ENCODE assay signal across 8 mouse cellular contexts in genomic region chr9:114639839-114640646, GRCm38 (mm10). TPM values are rescaled to one million over a fixed set of nuclear protein-coding genes. Genes with fewer than 3 reads are reported as not detected.
DNase-seq lines count a peak whose midpoint lies in the region; ATAC-seq and TF ChIP-seq lines count a peak whose summit lies in the region.

Cnot10 (minus strand) TSS chr9:114640184.

- H3K4me1 ChIP-seq in hindbrain, postnatal 0 days (ENCODE audit: insufficient read depth, low read length), result peaks cover 5% of the 10 kb centered on the region; the same call in 1 of the 2 replicates

- intact Hi-C loops in gastrocnemius, adult 2 months (cut with DNase I), result loop anchor here (2.0 kb wide), 1 partner anchor 49 kb away; the partner anchor contains the start of gene Dync1li1
- intact Hi-C loops in left cerebral cortex, adult 2 months (cut with DNase I), result loop anchor here (2.0 kb wide), 1 partner anchor 49 kb away; the partner anchor contains the start of gene Dync1li1

- peak within 1 kb of the TSS; percentile 84 for H3K4me2 ChIP-seq in hindbrain, postnatal 0 days (ENCODE audit: low read depth, low read length)

- H3K4me3 ChIP-seq in gastrocnemius, adult 2 months, result peak within 1 kb of the TSS; percentile 88
- H3K4me3 ChIP-seq in hindbrain, postnatal 0 days (ENCODE audit: low read length), result peak within 1 kb of the TSS; percentile 70
- H3K4me3 ChIP-seq in left cerebral cortex, adult 2 months, result peak within 1 kb of the TSS; percentile 91

- TF ChIP-seq CTCF in gastrocnemius, adult 2 months (IDR thresholded peaks at IDR 0.05), result peak; percentile 52
- peak; percentile 52 for TF ChIP-seq CTCF in hindbrain, postnatal 0 days (IDR thresholded peaks at IDR 0.05; ENCODE audit: low read depth)
- TF ChIP-seq CTCF in left cerebral cortex, adult 2 months (IDR thresholded peaks at IDR 0.05), result peak; percentile 36

- peak; percentile 99 for ATAC-seq in common myeloid progenitor, adult 5-6 weeks (replicated peaks; ENCODE audit: low read depth, poor library complexity, severe bottlenecking)
- peak; percentile 98 for ATAC-seq in hindbrain, postnatal 0 days
- ATAC-seq in megakaryocyte, adult 5-6 weeks (ENCODE audit: poor library complexity, severe bottlenecking), result peak; percentile 98

- H3K27ac ChIP-seq in gastrocnemius, adult 2 months, result peak within 1 kb of the TSS; percentile 91
- H3K27ac ChIP-seq in hindbrain, postnatal 0 days, result peak within 1 kb of the TSS; percentile 87
- peak within 1 kb of the TSS; percentile 79 for H3K27ac ChIP-seq in left cerebral cortex, adult 2 months

- peak; percentile 100 for DNase-seq in ZHBTc4 (ENCODE audit: low read depth, low spot score)
- peak; percentile 99 for DNase-seq in gastrocnemius, adult 2 months
- peak; percentile 99 for DNase-seq in hindbrain, postnatal 0 days (ENCODE audit: low spot score)
- peak; percentile 97 for DNase-seq in left cerebral cortex, adult 2 months (ENCODE audit: extremely low spot score in 1 of 2, low spot score in 2 of 2)
- DNase-seq in right cerebral cortex, adult 2 months (ENCODE audit: low spot score in 2 of 2), result peak; percentile 96
- DNase-seq in urinary bladder, postnatal 14 days (ENCODE audit: low spot score), result peak; percentile 98

- H3K9ac ChIP-seq in hindbrain, postnatal 0 days (replicated peaks; ENCODE audit: low read length), result peak within 1 kb of the TSS; percentile 57

- 0 out of 2 replicates have a peak, but pooled peaks cover 7% of the 10 kb centered on the region for H3K27me3 ChIP-seq in hindbrain, postnatal 0 days (ENCODE audit: insufficient read depth, low read length)

- no peaks in the 10 kb centered on the region for H3K9me3 ChIP-seq in hindbrain, postnatal 0 days (ENCODE audit: low read length)

- H3K36me3 ChIP-seq in hindbrain, postnatal 0 days (ENCODE audit: insufficient read depth, low read length), result no peaks in the 10 kb centered on the region

- WGBS in hindbrain, postnatal 0 days, result 4% methylated on average over 51 of the region's 51 CpGs

RNA-seq across cellular contexts. Expression of gene Cnot10, which starts in this region (rescaled TPM):
- total RNA-seq in common myeloid progenitor, adult 5-6 weeks (2017), result 43.4 and 57.1 TPM in 2 replicates
- total RNA-seq in gastrocnemius, adult 2 months (2021), result 10 to 100 TPM; 17.1 TPM
- 29.6 and 34.2 TPM in 2 replicates for total RNA-seq in hindbrain, postnatal 0 days (2014; rRNA removed)
- polyA plus RNA-seq in hindbrain, postnatal 0 days (2015; fragmentation: Nextera tagmentation; extraction: Ambion mirVana), result 45.3 and 48.0 TPM in 2 replicates
- total RNA-seq in left cerebral cortex, adult 2 months (2021), result 10 to 100 TPM; 47.7 to 49.1 TPM
- 14.3 and 14.7 TPM in 2 replicates for total RNA-seq in megakaryocyte, adult 5-6 weeks (2015)
- total RNA-seq in megakaryocyte, adult 5-6 weeks (2017), result 26.8 and 33.3 TPM in 2 replicates

Comparison
In these comparisons a context has a peak if more than half of its experiments do, and no peak if none do; other contexts are left out.
1. Peak in every context shown above with its lines: DNase-seq, ATAC-seq, H3K4me3 ChIP-seq and H3K27ac ChIP-seq.